Mouse (Mus musculus): Measurements from ENCODE around the gene Eng. TPM values are rescaled to one million over a fixed set of nuclear protein-coding genes. Genes with fewer than 3 reads are reported as not detected.

The Eng gene
- total RNA-seq (2012; rRNA removed) (0.13 TPM in 2 replicates), total RNA-seq (2014; rRNA removed) (0.08 TPM in 1 of 2 replicates, not detected in the other), polyA plus RNA-seq (2012; ENCODE audit: insufficient read length, low read depth) (0.44 and 0.47 TPM in 2 replicates)

GRCm38 (mm10) chr2:32646379-32647056 lies at the start of gene Eng:
Gene Eng, plus strand, starts transcription at chr2:32646595.
- H3K4me3 ChIP-seq (replicated peaks in 1 of 3; ENCODE audit: low read depth in 2 of 3, low read length in 2 of 3, poor library complexity in 1 of 3), result no peak within 1 kb of the TSS
- no peaks in the 10 kb centered on the region for H3K9me3 ChIP-seq (replicated peaks; ENCODE audit: low read length)
- TF ChIP-seq MEF2A (IDR thresholded peaks at IDR 0.05; ENCODE audit: borderline replicate concordance, low read depth, low read length), result no peak
- no peak for TF ChIP-seq JUN (IDR thresholded peaks at IDR 0.05; ENCODE audit: insufficient read depth, low read depth, low read length)
- no peak for TF ChIP-seq MAZ (IDR thresholded peaks at IDR 0.05; ENCODE audit: low read depth, low read length)
- no peak for TF ChIP-seq NELFE (IDR thresholded peaks at IDR 0.05; ENCODE audit: low read depth, low read length)
- no peak for TF ChIP-seq MYC (IDR thresholded peaks at IDR 0.05; ENCODE audit: low read depth, low read length)
- TF ChIP-seq SMC3 (IDR thresholded peaks at IDR 0.05; ENCODE audit: low read depth, low read length), result no peak
- TF ChIP-seq MXI1 (IDR thresholded peaks at IDR 0.05; ENCODE audit: low read depth, low read length), result no peak
- no peak for TF ChIP-seq RAD21 (IDR thresholded peaks at IDR 0.05; ENCODE audit: low read depth, low read length)
- no peak for TF ChIP-seq KAT2A (IDR thresholded peaks at IDR 0.05; ENCODE audit: insufficient replicate concordance, low read length)
- no peak for TF ChIP-seq USF1 (IDR thresholded peaks at IDR 0.05; ENCODE audit: low read depth, low read length)
- TF ChIP-seq PAX5 (IDR thresholded peaks at IDR 0.05; ENCODE audit: low read length), result no peak
- dilution Hi-C loops (cut with MboI; ENCODE audit: extremely low pct_ligation_motif_present, extremely low pct_unique_long_range_greater_than_20kb, low sequenced_read_pairs), result no loop called here
- no peak within 1 kb of the TSS for H3K4me2 ChIP-seq (ENCODE audit: insufficient read depth, low read depth, poor library complexity, severe bottlenecking)
- peaks cover 0 to 4% of the 10 kb centered on the region in 2 experiments; a peak in 1 of 4 replicates for H3K4me1 ChIP-seq (ENCODE audit: control insufficient read depth in 1 of 2, insufficient read depth in 2 of 2)
- no peaks in the 10 kb centered on the region for H3K27me3 ChIP-seq (replicated peaks)
- H3K36me3 ChIP-seq (replicated peaks in 1 of 2; ENCODE audit: control insufficient read depth in 1 of 2, insufficient read depth in 1 of 2, low read length in 1 of 2), result no peaks in the 10 kb centered on the region
- in situ Hi-C loops (cut with MboI; ENCODE audit: low pct_ligation_motif_present, low pct_unique_long_range_greater_than_20kb, low sequenced_read_pairs), result no loop called here
- no peak for DNase-seq (ENCODE audit: extremely low read depth)
- no peaks in the 10 kb centered on the region for H3K79me2 ChIP-seq (replicated peaks; ENCODE audit: control insufficient read depth, extremely low read depth, insufficient read depth, poor library complexity, severe bottlenecking)
- no peak within 1 kb of the TSS for H3K27ac ChIP-seq (ENCODE audit: insufficient read depth, low read depth)
- no peak within 1 kb of the TSS for H3K9ac ChIP-seq (ENCODE audit: insufficient read depth, low read depth)

- in situ Hi-C loops (cut with MboI; ENCODE audit: low pct_ligation_motif_present, low pct_unique_long_range_greater_than_20kb, low sequenced_read_pairs), result no loop called here
- Histone ChIP-seq H3K36me3 (replicated peaks in 1 of 2; ENCODE audit: control insufficient read depth in 1 of 2, insufficient read depth in 1 of 2, low read length in 1 of 2) (peaks cover 53 to 89% of the 10 kb centered on the region in 2 experiments), H3K9me3 (replicated peaks; ENCODE audit: low read length) (no peaks in the 10 kb centered on the region)
These were observed 49.7 kb upstream of the Eng start for GRCm38 (mm10) chr2:32596725-32597124.

More at GRCm38 (mm10) chr2:32596725-32597124, 49.7 kb upstream of the Eng start:
- no peak overlapping the region for H3K4me3 ChIP-seq (replicated peaks in 1 of 3; ENCODE audit: low read depth in 2 of 3, low read length in 2 of 3, poor library complexity in 1 of 3)
- H3K9ac ChIP-seq (ENCODE audit: insufficient read depth, low read depth), result no peak overlapping the region
- dilution Hi-C loops (cut with MboI; ENCODE audit: extremely low pct_ligation_motif_present, extremely low pct_unique_long_range_greater_than_20kb, low sequenced_read_pairs), result no loop called here
- no peaks in the 10 kb centered on the region for H3K27me3 ChIP-seq (replicated peaks)
- no peak overlapping the region for H3K4me2 ChIP-seq (ENCODE audit: insufficient read depth, low read depth, poor library complexity, severe bottlenecking)
- DNase-seq (ENCODE audit: extremely low read depth), result no peak
- H3K27ac ChIP-seq (ENCODE audit: insufficient read depth, low read depth), result no peak overlapping the region
- TF ChIP-seq ETS1 (conservative IDR thresholded peaks at IDR 0.05; ENCODE audit: low read depth, low read length), result no peak
- no peak for TF ChIP-seq CHD1 (IDR thresholded peaks at IDR 0.05; ENCODE audit: low read depth, low read length)
- TF ChIP-seq CTCF (conservative IDR thresholded peaks at IDR 0.05 in 1 of 2, IDR thresholded peaks at IDR 0.05 in 1 of 2; ENCODE audit: low read depth in 2 of 2, low read length in 2 of 2), result no peak
- H3K79me2 ChIP-seq (replicated peaks; ENCODE audit: control insufficient read depth, extremely low read depth, insufficient read depth, poor library complexity, severe bottlenecking), result no peaks in the 10 kb centered on the region
- peaks cover 0 to 10% of the 10 kb centered on the region in 2 experiments; a peak in 2 of 4 replicates for H3K4me1 ChIP-seq (ENCODE audit: control insufficient read depth in 1 of 2, insufficient read depth in 2 of 2)
